Mouse (Mus musculus): ENCODE results near the gene Rbm20.

The Rbm20 gene

DNA sequence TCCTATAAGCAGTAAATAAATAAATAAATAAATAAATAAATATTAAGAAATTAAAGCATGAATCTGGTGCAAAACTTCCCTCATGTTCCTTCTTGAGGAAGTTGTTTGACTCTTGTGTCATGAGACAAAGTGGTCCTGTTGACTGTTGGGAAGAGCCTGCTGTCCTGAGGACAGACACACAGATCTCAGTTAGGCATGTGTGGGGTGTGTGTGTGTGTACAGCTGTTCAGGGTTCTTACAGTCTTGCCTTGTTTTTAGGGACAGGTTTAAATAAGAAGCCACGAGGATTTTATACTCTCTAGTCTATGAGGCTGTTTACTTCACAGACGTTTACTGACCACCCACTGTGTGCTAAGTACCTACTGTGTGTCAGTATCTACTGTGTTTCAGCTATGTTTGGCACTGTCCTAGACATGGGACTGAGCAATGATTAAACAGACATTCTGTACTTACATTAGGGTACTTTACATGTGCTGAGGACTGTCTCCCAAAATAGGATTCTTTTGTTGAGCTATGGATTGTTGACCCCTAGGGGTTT is 81.8 kb downstream of the Rbm20 start:
- DNase-seq (ENCODE audit: low spot score) = no peak

DNA sequence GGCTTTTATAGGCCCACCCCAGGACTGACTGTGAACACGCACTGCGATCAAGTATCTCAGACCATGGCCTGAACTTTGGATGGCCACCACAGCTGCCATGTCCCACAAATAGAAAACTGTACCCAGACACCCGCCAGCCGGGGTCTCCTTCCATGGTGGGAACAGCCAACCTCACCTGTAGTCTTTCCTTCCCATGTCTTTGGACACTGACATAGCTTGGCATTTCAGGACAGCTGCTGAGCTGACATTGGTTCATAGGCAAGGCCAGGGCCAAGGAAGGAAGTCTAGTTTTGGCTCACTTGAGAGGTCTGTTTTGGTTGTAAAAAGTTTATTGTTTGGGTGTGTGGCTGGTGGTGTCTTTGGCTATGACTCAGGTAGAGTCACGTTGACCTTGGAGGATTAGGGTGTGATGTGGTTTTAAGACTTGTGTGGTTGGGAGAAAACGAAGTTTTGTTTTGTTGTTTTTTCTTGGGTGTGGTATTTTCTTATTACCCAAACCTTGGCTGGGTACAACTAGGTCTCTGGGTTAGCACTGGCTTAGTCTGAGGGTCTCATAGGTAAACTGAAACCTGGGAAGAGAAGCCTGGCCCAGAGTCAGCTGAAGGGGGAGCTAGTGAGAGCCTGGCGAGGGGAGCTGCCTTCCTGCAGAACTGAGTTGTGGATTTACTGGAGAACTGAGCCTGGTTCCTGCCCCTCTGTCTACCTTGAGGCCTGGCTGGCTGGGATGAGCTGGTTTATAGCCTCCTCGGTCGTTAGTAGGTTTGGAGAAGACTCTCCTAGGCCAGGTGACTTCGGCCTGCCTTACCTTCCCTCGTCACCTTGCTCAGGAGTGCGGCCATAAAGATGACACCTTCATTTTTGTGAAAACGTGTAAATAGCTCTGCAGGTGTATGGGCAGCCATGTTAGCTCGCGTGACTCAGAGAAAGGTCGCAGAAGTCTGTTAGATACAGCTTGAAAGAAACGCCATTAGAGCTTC is 83.3 kb downstream of the Rbm20 start:
- DNase-seq (ENCODE audit: low spot score) = no peak

DNA sequence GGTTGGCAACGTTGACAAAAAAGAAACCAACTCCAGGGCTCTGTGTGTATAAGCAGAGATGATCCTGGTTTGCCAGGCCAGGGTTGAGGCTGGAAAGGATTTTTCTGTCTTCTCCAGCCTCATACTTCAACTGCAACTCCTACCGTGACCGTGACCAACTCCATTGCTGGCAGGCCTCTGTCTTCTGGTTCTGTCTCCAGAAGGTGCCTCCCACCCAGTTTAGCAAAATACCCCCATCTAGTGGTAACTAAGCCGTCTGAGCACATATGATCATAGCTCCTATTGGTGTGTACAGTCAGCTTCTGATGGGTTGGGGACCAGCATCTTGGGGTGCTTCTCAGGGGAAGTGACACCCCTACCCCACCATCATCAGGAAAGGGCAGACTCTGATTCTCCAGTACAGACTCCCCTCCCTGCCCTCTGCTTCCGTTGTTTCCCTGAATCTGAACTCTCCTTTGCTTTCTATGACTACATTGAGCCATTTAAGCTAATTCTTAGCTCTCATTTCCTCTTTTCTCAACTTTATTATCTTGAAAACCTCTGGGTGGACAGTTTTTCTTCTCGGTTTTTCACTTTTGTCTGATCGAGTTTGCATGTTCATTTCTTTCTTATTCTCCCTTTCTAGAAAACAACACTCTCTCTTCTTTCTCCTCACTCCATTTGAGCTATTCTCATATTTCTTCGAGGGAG is 85.8 kb downstream of the Rbm20 start:
- no peak for DNase-seq (ENCODE audit: low spot score)

DNA sequence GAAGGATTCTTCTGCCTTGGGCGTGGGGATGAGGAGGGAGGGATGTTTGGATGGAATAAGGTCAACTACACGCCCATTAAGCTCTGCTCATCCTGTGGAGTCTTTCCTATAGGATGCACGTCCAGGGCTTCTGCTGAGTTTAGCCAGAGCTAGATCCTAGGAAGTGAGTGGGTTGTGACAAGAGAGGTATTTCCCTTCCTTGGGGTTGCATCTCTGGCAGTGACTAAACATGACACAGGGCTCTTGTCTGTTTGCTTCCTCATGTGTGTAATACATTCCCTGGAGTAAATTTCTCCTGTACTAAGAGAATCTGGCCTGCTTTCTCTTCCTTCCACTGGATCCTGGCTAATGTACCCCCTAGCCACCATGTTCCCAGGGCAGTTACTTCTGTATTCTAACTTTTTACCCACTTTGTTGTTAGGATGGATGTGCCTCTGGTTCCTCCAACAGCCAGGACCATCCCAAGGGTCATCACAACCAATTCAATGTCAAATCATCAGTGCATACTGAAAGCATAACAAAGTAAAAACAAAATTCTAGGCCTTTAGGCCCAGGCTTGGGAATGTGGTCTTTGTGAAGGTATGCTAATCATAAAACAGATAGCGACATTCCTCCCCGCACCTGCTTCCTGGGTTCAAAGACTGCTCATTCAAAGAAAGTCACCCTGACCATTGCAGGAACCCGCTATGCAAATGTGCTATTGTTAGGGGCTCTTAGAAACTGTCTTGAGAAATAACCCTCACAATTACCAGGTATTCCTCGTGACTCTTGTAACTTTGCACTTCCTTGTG is 87.8 kb downstream of the Rbm20 start:
- no peak for DNase-seq (ENCODE audit: low spot score)

DNA sequence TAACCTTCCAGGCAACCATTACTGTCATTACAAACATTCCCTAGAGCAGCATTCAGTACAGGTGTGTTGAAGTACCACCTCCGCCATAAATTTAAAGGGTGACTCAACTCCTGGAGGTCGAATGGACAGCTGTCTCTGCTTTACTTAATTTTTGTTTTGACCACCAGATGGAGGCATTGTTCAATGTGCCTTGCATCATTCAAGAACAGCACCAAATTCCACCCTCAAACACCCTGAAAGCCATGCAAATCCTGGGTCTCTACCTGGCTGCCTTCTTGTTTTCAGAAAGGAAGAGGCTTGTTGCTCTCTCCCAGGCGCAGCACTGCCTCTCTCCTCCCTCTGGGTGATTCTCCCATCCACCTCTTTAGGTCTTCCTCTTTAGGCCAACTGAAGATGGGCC is 91.4 kb downstream of the Rbm20 start:
- DNase-seq (ENCODE audit: low spot score) = no peak

DNA sequence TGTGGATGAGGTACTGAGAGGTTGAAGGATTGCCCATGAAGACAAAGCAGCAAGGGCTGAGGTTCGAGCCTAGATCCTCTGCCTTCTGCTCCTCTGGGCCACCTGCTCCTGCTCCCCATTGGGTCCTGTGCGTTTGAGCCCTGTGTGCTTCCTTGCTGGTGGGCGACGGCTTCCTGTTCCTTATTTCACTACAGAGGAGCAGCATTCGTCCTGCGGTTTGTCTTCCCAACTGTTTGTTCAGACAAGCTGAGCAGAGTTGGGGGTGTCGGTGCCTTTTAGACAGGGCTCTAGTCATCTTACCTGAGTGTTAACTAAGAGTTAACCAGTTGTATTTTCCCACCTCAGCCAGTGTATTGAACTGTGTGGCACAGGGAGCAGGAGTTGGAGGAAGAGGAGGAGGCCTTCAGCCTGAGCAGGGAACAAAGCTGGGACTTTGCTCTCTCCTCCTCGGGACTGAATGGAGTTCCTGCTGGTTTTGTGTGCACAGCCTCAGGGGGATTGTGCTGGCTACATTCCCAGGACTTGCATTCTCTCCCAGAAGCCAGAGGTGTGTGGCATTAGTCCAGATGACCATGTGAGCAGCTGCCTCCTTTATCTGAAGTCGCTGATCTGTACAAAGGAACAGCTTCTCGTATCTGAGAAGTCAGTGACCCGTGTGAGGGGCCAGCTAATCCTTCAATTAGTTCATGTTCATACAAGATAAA is 97.0 kb downstream of the Rbm20 start:
- DNase-seq (ENCODE audit: low spot score) = no peak

DNA sequence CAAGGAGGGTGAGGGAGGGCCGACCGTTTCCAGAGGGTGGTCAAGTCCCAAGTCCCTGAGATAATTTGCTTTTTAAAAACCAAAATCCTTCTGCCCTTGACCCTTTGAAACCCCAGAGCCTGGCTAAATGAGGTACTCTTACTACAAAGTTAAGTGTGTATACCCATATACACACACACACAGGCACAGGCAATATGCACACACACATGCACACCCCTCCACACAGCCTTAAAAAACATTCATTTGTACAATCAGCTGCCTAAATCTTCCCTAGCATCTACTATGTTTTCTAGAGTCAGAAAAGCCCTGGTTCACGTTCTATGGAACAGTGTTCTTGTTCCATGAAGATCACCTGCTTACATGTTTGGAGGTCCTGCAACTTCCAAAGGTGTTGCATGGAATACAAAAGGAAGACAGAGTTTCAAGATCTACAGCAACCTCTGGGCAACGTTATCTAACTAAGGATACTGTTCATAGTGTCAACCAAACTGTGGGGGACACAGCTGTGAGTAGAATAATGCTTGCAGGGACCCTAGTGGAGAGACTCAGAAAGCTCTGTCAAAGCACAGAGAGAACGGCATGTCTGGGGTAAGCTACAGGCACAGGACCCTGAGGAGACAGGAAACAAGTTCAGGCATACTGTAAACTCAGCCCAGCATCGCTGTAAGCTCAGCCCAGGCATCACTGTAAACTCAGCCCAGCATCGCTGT is 97.7 kb downstream of the Rbm20 start:
- no peak for DNase-seq (ENCODE audit: low spot score)

DNA sequence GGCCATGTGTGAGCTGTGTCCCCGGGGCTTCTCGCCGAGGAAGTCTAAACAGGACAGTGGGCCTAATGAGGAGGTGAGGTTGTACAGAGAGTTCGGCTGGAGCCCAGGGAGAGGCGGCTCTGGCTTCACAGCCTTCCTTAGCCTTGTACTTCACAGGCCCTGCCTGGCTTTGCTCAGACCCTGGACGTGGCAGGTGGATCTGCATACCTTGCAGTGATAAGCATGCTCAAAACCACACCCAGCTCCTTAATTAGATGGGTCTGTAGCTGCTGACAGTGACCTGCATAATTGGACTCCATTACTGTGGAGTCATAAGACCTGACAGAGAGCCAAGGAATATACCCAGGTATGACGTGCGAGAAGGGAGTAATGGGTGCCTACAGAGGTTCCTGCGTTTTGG is 102.3 kb downstream of the Rbm20 start:
- no peak for DNase-seq (ENCODE audit: low spot score)

DNA sequence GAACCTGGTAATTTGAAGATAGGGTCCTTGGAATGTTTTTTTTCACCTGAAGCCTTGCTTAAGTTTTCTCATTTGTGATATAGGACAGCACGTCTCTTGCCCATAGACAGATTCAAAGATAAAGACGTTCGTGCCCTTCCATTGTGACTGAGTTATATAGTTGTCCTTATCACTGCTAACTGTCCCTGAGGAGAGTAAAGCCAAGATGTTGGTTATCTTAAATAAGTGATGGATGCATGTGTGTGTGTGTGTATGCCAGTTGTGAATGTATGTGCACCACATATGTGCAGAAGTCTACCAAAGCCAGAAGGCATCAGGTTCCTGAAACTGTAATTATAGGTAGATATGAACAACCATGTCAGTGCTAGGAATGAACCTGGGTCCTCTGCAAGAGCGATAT is 102.7 kb downstream of the Rbm20 start:
- no peak for DNase-seq (ENCODE audit: low spot score)

DNA sequence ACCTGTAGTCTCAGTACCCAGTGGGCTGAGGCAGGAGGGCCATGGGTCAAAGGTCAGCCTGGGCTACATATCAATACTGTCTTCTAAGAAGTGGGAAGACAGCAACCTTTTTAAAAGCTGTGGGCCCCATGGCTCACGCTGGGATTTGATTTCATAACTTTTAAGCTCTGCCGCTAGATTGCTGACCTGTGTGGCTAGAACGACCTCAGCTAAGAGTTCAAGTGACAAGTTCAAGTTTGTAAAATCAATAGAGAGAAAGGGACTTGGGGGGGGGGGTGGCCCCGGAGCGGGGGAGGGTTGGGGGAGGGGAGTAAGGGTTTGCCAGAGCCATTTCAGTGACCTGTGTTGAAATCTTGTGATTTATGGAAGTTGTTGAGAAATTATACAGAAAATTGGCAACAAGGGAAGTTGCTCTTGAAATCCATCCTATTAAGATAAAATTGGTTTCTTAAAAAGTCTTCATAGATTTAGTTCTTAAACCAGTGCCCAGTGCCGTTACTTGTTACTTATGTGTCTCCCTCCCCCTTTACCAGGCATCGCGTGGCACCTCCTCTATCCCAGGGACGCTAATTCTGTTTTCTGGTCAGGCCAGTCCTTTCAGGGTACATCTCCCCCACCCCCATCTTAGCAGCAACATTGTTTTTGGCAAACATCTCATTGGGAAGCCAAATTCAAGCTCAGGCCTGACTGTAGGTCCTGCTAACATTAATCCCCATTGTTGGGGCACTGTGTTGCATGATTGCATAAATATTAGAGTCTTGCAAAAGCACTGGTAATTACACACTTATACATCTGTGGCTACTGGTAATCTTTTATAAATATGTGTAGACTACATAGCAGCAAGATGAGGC is 103.9 kb downstream of the Rbm20 start:
- no peak for DNase-seq (ENCODE audit: low spot score)

DNA sequence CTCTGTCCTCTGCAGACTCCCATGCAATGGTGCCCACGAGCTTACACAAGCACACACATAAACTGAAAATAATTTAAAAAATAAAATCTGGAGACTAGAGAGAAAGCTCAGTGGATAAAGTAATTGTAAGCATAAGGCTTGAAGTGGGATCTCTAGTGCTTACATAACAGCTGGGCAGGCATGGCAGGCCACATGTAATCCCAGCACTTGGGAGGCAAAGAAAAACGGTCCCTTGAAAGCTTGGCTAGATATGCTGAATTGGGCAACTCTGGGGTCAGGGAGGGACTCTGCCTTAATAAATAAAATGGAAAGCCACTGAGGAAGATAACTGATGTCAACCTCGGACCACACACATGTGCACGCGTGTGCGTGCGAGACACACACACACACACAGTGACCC is 104.7 kb downstream of the Rbm20 start:
- no peak for DNase-seq (ENCODE audit: low spot score)

DNA sequence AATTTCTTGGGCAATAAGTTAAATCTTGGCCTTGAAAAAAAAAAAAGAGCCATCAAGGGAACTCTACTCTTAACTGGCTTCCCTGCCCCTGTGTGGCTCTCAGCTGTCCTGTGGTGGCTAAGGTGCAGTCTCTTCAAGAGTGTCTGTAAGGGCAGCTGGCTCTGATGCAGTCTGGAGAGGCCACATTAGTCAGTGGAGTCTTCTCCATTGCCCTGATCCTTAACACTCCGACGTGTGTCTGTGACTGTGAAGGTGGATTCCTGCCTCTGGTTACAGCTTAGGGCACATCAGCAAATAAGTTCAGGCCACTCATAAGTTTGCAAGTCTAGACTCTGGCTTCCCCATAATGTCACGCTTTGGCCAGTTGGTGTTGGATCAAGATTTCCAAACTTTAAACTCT is 108.2 kb downstream of the Rbm20 start:
- no peak for DNase-seq (ENCODE audit: low spot score)

DNA sequence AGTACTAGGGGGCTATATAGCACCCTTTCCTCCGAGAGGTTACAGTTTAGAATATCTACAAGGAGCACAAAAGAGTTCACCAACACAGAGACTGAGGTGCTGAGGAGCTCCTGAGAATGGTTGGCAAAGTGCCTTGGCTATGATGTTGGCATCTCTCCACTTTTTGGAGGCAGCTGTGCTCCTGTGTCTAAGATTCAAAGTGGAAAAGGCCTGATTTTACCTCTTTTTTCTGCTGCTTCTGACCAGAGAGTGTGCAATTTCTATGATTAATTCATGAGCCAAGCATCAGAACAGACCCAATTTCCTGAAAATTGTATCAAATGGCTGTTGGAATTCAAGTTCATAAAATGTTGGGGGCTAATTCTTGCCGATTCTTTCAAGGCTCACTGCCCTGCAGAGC is 109.1 kb downstream of the Rbm20 start:
- no peak for DNase-seq (ENCODE audit: low spot score)

DNA sequence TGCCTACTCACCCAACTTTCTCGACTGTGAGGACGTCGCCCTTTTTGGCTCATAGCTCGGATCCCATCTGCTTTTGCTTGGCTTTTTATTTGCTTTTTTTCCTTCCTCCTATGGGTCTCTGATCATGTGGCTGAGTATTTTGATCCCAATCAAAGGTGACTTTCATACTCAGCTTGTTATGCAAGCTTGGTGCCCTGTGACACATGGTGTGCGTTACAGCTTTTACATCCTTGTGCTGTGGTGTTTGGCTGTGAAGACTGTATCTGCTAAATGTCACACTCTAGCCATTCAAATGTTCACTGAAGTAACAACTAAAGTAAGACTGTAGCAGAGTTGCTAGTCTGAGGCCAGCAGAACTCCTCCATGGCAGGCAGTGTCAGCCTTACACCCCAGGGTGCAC is 109.7 kb downstream of the Rbm20 start:
- DNase-seq (ENCODE audit: low spot score) = no peak

DNA sequence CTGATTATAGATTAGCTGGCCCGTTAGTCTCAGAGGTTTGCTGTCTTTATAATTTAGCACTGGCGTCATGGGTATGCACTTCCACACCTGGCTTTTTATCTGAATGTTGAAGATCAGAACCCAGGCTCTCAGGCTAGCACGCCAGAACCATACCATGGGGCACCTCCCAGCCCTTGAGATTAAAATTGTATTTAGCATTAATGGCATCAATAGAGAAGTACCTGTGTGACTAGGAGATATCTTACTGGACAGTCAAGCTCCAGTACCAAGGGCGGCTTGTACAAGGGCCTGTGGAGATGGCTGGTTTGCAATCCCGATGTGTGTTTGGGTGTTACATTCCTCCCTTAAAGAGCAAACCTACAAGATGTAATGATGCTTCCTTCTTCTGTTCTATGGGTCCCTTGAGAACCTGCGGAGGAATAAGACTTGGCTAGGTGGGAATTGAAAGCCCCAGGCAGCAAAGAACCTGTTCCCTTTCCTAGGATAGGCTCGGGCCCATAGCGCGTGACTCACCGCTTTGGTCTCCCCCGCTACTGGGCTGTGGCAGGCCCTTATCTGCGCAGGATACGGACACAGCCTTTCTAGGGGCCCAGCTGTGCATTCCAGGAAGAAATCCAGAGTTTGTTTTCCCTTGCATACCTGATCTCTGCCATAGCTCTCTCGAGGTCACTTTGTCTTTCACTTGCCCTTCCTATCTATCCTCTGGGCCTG is 111.7 kb downstream of the Rbm20 start:
- no peak for DNase-seq (ENCODE audit: low spot score)

DNA sequence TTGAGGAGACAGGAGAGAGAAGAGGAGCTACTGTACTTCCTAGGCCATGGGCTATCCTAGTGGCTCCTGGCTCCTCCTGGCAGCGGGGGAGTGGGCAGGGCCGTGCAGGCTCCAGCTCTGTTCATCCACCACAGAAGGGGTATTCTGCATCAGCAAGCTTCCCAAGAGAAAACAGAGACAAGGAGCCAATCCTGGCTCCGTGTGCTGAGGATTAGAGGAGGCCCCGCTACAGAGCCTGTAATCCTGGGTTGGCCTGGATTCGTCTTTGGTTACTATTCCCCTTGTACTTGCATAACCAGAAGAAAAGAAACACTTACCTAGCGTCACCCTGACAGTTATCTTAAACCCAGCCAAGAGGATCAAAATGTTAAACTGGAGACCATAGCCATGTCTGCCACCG is 112.5 kb downstream of the Rbm20 start:
- DNase-seq (ENCODE audit: low spot score) = no peak

DNA sequence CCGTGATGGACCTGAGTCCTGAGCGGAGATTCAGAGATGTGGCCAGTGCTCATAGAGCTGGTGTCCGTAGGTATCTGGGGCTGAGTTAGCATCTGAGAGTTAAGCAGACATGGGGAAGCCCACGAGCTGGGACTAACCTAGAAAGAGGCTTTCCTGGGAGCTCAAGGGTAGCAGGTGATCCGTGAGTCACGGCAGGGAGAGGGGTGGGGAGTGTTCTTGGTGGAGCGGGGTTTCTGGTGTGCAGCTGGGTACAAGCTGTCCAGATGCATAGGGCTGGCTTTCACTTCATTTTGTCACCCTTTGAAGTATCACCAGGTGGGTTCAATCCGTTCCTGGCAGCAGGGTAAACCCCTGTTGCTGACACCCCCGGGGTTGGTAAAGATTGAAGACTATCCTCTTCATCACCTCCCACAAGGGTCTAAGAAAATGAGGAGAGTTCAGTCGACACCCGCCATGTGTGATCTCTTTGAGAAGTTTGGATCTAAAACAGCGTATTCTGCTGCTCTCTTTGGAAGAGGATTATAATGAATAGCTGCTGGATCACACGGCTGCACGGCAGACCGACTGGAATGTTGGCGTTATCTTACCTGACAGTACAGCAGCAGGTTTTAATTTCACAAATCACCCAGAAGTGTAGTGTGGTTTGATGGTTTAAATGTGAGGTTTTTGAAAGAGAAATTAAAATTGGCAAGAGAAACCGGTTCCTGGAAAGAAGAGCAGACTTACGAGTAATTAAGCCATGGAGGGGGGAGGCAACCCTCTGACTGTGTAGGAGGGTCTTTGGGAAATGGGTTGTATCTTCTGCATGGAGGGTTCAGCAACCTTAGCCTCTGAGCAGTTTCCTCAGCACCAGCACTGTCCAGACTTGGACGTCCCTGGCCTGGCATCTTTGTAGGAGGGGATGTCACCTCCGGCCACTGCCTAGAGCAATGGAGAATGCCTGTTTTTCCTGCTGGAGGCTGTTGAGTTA is 114.9 kb downstream of the Rbm20 start:
- DNase-seq (ENCODE audit: low spot score) = no peak

All from urinary bladder, postnatal 25 days (tissue).